Mouse (Mus musculus): ENCODE measurements around the gene Slc44a5. TPM values are rescaled to one million over a fixed set of nuclear protein-coding genes. Genes with fewer than 3 reads are reported as not detected.
A peak's percentile ranks its signal among the peaks of the same experiment; 100 is the strongest.

Gene Slc44a5
- polyA plus RNA-seq, 1 experiment from 2014 or later = 4.2 TPM

GRCm38 (mm10) chr3:153944335-153944990 lies 28.8 kb upstream of the Slc44a5 start, which contains the start of gene Acadm:
Gene Acadm (minus strand): TSS chr3:153944632.
- under 1% methylated on average over 41 of the region's 41 CpGs for WGBS
- Histone ChIP-seq H3K36me3 (no peaks in the 10 kb centered on the region; the same call in 1 of the 2 replicates), H3K4me1 (replicated peaks) (peaks cover 19% of the 10 kb centered on the region; the same call in 1 of the 2 replicates), H3K27me3 (no peaks in the 10 kb centered on the region), H3K27ac (replicated peaks) (peak within 1 kb of the TSS; percentile 84), H3K4me2 (peak within 1 kb of the TSS; percentile 75), H3K9me3 (no peaks in the 10 kb centered on the region), H3K9ac (peak within 1 kb of the TSS; percentile 83), H3K4me3 (peak within 1 kb of the TSS; percentile 74)
- ATAC-seq (ENCODE audit: low read depth) = peak; percentile 96

- H3K27ac ChIP-seq (replicated peaks) = no peak overlapping the region
- no peaks in the 10 kb centered on the region for H3K27me3 ChIP-seq
- ATAC-seq (ENCODE audit: low read depth) = no peak
- H3K36me3 ChIP-seq = no peaks in the 10 kb centered on the region
- no peak overlapping the region for H3K4me2 ChIP-seq
- no peak overlapping the region for H3K4me3 ChIP-seq
- WGBS = 79% methylated on average over 4 of the region's 4 CpGs
- H3K9me3 ChIP-seq = no peaks in the 10 kb centered on the region
- H3K9ac ChIP-seq = no peak overlapping the region
- peaks cover 19% of the 10 kb centered on the region; the same call in 1 of the 2 replicates for H3K4me1 ChIP-seq (replicated peaks)
Measured at GRCm38 (mm10) chr3:153947271-153947670, 26.0 kb upstream of the Slc44a5 start.

- no peak for ATAC-seq (ENCODE audit: low read depth)
- WGBS = 84% methylated on average over 2 of the region's 2 CpGs
- no peak overlapping the region for H3K27ac ChIP-seq (replicated peaks)
- no peaks in the 10 kb centered on the region for H3K36me3 ChIP-seq
- no peaks in the 10 kb centered on the region for H3K9me3 ChIP-seq
- H3K4me2 ChIP-seq = no peak overlapping the region
- no peak overlapping the region for H3K9ac ChIP-seq
- no peak overlapping the region for H3K4me3 ChIP-seq
- H3K4me1 ChIP-seq (replicated peaks) = peaks cover 12% of the 10 kb centered on the region; the same call in 1 of the 2 replicates
- no peaks in the 10 kb centered on the region for H3K27me3 ChIP-seq
Measured at GRCm38 (mm10) chr3:153948176-153948575, 25.1 kb upstream of the Slc44a5 start.

- Histone ChIP-seq H3K27ac (replicated peaks) (no peak overlapping the region), H3K4me2 (no peak overlapping the region), H3K27me3 (no peaks in the 10 kb centered on the region), H3K9me3 (no peaks in the 10 kb centered on the region), H3K36me3 (no peaks in the 10 kb centered on the region), H3K4me3 (no peak overlapping the region), H3K9ac (no peak overlapping the region), H3K4me1 (replicated peaks) (peaks cover 4% of the 10 kb centered on the region; the same call in 1 of the 2 replicates)
- 87% methylated on average over 5 of the region's 5 CpGs for WGBS
- no peak for ATAC-seq (ENCODE audit: low read depth)
Measured at GRCm38 (mm10) chr3:153957916-153958315, 15.3 kb upstream of the Slc44a5 start.

- Histone ChIP-seq H3K9ac (no peak overlapping the region), H3K36me3 (no peaks in the 10 kb centered on the region), H3K27me3 (no peaks in the 10 kb centered on the region), H3K9me3 (no peaks in the 10 kb centered on the region), H3K4me2 (no peak overlapping the region), H3K27ac (replicated peaks) (no peak overlapping the region), H3K4me1 (replicated peaks) (peaks cover 4% of the 10 kb centered on the region; the same call in 1 of the 2 replicates), H3K4me3 (no peak overlapping the region)
- ATAC-seq (ENCODE audit: low read depth) = peak; percentile 62; the same call in 1 of the 2 replicates
- 90% methylated on average over 1 of the region's 1 CpGs for WGBS
Measured at GRCm38 (mm10) chr3:153959035-153959730, 14.1 kb upstream of the Slc44a5 start.

GRCm38 (mm10) chr3:153959731-153960207 lies 13.5 kb upstream of the Slc44a5 start:
- 70% methylated on average over 9 of the region's 9 CpGs for WGBS
- H3K27ac ChIP-seq (replicated peaks) = no peak overlapping the region
- no peak overlapping the region for H3K4me3 ChIP-seq
- H3K4me1 ChIP-seq (replicated peaks) = peaks cover 4% of the 10 kb centered on the region; the same call in 1 of the 2 replicates
- no peaks in the 10 kb centered on the region for H3K27me3 ChIP-seq
- H3K36me3 ChIP-seq = no peaks in the 10 kb centered on the region
- H3K4me2 ChIP-seq = no peak overlapping the region
- no peaks in the 10 kb centered on the region for H3K9me3 ChIP-seq
- peak; percentile 57; the same call in 1 of the 2 replicates for ATAC-seq (ENCODE audit: low read depth)
- no peak overlapping the region for H3K9ac ChIP-seq

- WGBS = 44% methylated on average over 2 of the region's 2 CpGs
- 0 out of 2 replicates have a peak, but pooled peaks have one; percentile 24 for ATAC-seq (ENCODE audit: low read depth)
- Histone ChIP-seq H3K4me1 (replicated peaks) (peaks cover 4% of the 10 kb centered on the region; the same call in 1 of the 2 replicates), H3K9me3 (no peaks in the 10 kb centered on the region), H3K27me3 (no peaks in the 10 kb centered on the region), H3K4me2 (no peak overlapping the region), H3K27ac (replicated peaks) (no peak overlapping the region), H3K36me3 (no peaks in the 10 kb centered on the region), H3K4me3 (no peak overlapping the region), H3K9ac (no peak overlapping the region)
Measured at GRCm38 (mm10) chr3:153960884-153961283, 12.4 kb upstream of the Slc44a5 start.

- Histone ChIP-seq H3K27ac (replicated peaks) (no peak overlapping the region), H3K4me2 (no peak overlapping the region), H3K4me3 (no peak overlapping the region), H3K9ac (no peak overlapping the region), H3K9me3 (no peaks in the 10 kb centered on the region), H3K4me1 (replicated peaks) (peaks cover 4% of the 10 kb centered on the region; the same call in 1 of the 2 replicates), H3K36me3 (no peaks in the 10 kb centered on the region), H3K27me3 (no peaks in the 10 kb centered on the region)
- 74% methylated on average over 6 of the region's 6 CpGs for WGBS
- no peak for ATAC-seq (ENCODE audit: low read depth)
Measured at GRCm38 (mm10) chr3:153961632-153962389, 11.4 kb upstream of the Slc44a5 start.

- Histone ChIP-seq H3K4me3 (no peak overlapping the region), H3K9me3 (no peaks in the 10 kb centered on the region), H3K9ac (no peak overlapping the region), H3K4me1 (replicated peaks) (no peaks in the 10 kb centered on the region), H3K27me3 (peaks cover 3% of the 10 kb centered on the region; the same call in 1 of the 2 replicates), H3K27ac (replicated peaks) (no peak overlapping the region), H3K36me3 (no peaks in the 10 kb centered on the region), H3K4me2 (no peak overlapping the region)
- ATAC-seq (ENCODE audit: low read depth) = no peak
- 90% methylated on average over 5 of the region's 5 CpGs for WGBS
Measured at GRCm38 (mm10) chr3:153967447-153967846, 5.8 kb upstream of the Slc44a5 start.

GRCm38 (mm10) chr3:153968549-153968948 lies 4.7 kb upstream of the Slc44a5 start:
- 37% methylated on average over 4 of the region's 4 CpGs for WGBS
- Histone ChIP-seq H3K9ac (no peak overlapping the region), H3K36me3 (no peaks in the 10 kb centered on the region), H3K4me1 (replicated peaks) (0 out of 2 replicates have a peak, but pooled peaks cover 5% of the 10 kb centered on the region), H3K4me3 (no peak overlapping the region), H3K27ac (replicated peaks) (no peak overlapping the region), H3K27me3 (peaks cover 10% of the 10 kb centered on the region; the same call in 1 of the 2 replicates), H3K4me2 (no peak overlapping the region), H3K9me3 (no peaks in the 10 kb centered on the region)
- no peak for ATAC-seq (ENCODE audit: low read depth)

- peaks cover 14% of the 10 kb centered on the region for H3K4me1 ChIP-seq (replicated peaks)
- no peak overlapping the region for H3K27ac ChIP-seq (replicated peaks)
- no peak overlapping the region for H3K4me2 ChIP-seq
- no peak overlapping the region for H3K4me3 ChIP-seq
- H3K27me3 ChIP-seq = peaks cover 14% of the 10 kb centered on the region
- no peak for ATAC-seq (ENCODE audit: low read depth)
- WGBS = 89% methylated on average over 4 of the region's 4 CpGs
- no peak overlapping the region for H3K9ac ChIP-seq
- H3K36me3 ChIP-seq = no peaks in the 10 kb centered on the region
- no peaks in the 10 kb centered on the region for H3K9me3 ChIP-seq
Measured at GRCm38 (mm10) chr3:153969451-153969850, 3.8 kb upstream of the Slc44a5 start.
